Mouse (Mus musculus) liver, adult 10 weeks (tissue): ENCODE results near the gene Fsip1. TPM values are rescaled to one million over a fixed set of nuclear protein-coding genes. Genes with fewer than 3 reads are reported as not detected.

Source experiments
- polyA plus RNA-seq: library from polyadenylated mRNA; stranded (reverse); fragments of 350-450 nt; fragmentation: Illumina TruSeq; extraction: RNeasy Lipid Tissue Mini Kit (QIAGEN cat#74804); gene quantifications from one replicate; pipeline ENCODE4 v1.2.3, GENCODE M21; 2014; ENCODE audit warnings: low read depth, low replicate concordance

Gene Fsip1
- not detected for polyA plus RNA-seq

GRCm38 (mm10) chr2:118256621-118257053 lies at the start of gene Fsip1:
TSS of gene Fsip1 (minus strand) at chr2:118256966.

GRCm38 (mm10) chr2:118111488-118112131 lies 145.2 kb downstream of the Fsip1 start, which contains the start of gene Thbs1:
TSS of gene Thbs1 (plus strand) at chr2:118111876.

Other genes with a start within 250 kb of the Fsip1 start
- 0.40 TPM for gene Thbs1, start 145.1 kb downstream of the Fsip1 start, polyA plus RNA-seq
- gene Gpr176, start 116.5 kb upstream of the Fsip1 start, polyA plus RNA-seq = not detected
- 5.1 TPM for gene Eif2ak4, start 131.7 kb upstream of the Fsip1 start, polyA plus RNA-seq
- 58.7 TPM for gene Srp14, start 222.7 kb upstream of the Fsip1 start, polyA plus RNA-seq